Mouse (Mus musculus): ENCODE measurements at regions not wholly inside any gene's neighbourhood (a gene's known extent, or its start where the extent isn't known, plus 50 kb on each side); places are given as distances from the start of the nearest gene placed in this dataset.

DNA sequence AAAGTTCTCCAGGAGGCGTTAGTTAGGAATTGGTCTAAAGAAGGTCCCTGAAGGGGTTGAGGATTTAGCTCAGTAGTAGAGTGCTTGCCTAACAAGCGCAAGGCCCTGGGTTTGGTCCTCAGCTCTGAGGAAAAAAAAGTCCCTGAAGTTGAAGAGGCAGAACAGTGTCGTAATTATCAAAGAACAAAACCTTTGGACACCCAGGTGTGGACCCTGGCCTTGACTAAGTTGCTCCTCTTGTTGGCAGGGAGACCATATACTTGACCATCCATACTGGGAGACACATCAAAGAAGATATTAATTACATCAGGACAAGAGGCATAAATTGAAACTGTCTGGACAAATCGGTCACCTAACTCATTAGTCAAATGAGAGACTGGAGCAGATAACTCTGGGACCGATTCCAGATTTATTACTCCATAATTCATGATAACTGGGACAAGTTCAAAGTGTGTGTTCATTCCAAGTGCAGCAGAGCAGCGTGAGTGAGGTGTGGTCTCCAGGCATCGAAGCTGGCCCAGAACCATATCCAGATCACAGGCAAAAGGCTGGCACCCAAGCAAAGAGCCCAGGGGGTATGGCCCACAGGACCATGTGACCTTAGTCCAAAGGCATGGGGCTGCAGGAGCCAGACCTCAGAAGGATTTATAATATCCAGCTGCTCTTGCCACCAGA, 652.9 kb upstream of the Gm19410 start:
- Histone ChIP-seq H3K27me3 (ENCODE audit: control insufficient read depth, insufficient read depth, low read length) (no peaks in the 10 kb centered on the region), H3K4me2 (replicated peaks; ENCODE audit: low read depth, low read length) (no peak overlapping the region), H3K36me3 (ENCODE audit: control insufficient read depth, insufficient read depth, low read length) (no peaks in the 10 kb centered on the region), H3K4me3 (ENCODE audit: low read length) (no peak overlapping the region), H3K9me3 (ENCODE audit: control insufficient read depth, low read length) (no peaks in the 10 kb centered on the region), H3K9ac (ENCODE audit: low read depth, low read length) (no peak overlapping the region), H3K27ac (ENCODE audit: low read depth, low read length) (no peak overlapping the region), H3K4me1 (ENCODE audit: control insufficient read depth, insufficient read depth, low read length) (no peaks in the 10 kb centered on the region)
- 57% methylated on average over 7 of the region's 7 CpGs for WGBS
- no peak for ATAC-seq (ENCODE audit: low FRiP score, low TSS enrichment)

- Histone ChIP-seq H3K4me3 (ENCODE audit: low read length) (no peak overlapping the region), H3K4me2 (replicated peaks; ENCODE audit: low read depth, low read length) (no peak overlapping the region), H3K27me3 (ENCODE audit: control insufficient read depth, insufficient read depth, low read length) (no peaks in the 10 kb centered on the region), H3K36me3 (ENCODE audit: control insufficient read depth, insufficient read depth, low read length) (no peaks in the 10 kb centered on the region), H3K4me1 (ENCODE audit: control insufficient read depth, insufficient read depth, low read length) (no peaks in the 10 kb centered on the region), H3K9me3 (ENCODE audit: control insufficient read depth, low read length) (no peaks in the 10 kb centered on the region), H3K9ac (ENCODE audit: low read depth, low read length) (no peak overlapping the region), H3K27ac (ENCODE audit: low read depth, low read length) (no peak overlapping the region)
- no peak for ATAC-seq (ENCODE audit: low FRiP score, low TSS enrichment)
- 75% methylated on average over 10 of the region's 10 CpGs for WGBS
These were observed 651.6 kb upstream of the Gm19410 start for GRCm38 (mm10) chr8:35114031-35114430.

- Histone ChIP-seq H3K27me3 (ENCODE audit: control insufficient read depth, insufficient read depth, low read length) (no peaks in the 10 kb centered on the region), H3K9ac (ENCODE audit: low read depth, low read length) (no peak overlapping the region), H3K4me2 (replicated peaks; ENCODE audit: low read depth, low read length) (no peak overlapping the region), H3K36me3 (ENCODE audit: control insufficient read depth, insufficient read depth, low read length) (no peaks in the 10 kb centered on the region), H3K4me3 (ENCODE audit: low read length) (no peak overlapping the region), H3K4me1 (ENCODE audit: control insufficient read depth, insufficient read depth, low read length) (no peaks in the 10 kb centered on the region), H3K9me3 (ENCODE audit: control insufficient read depth, low read length) (no peaks in the 10 kb centered on the region), H3K27ac (ENCODE audit: low read depth, low read length) (no peak overlapping the region)
- ATAC-seq (ENCODE audit: low FRiP score, low TSS enrichment) = no peak
- WGBS = 67% methylated on average over 5 of the region's 5 CpGs
These were observed 645.0 kb upstream of the Gm19410 start for GRCm38 (mm10) chr8:35120612-35121011.

DNA sequence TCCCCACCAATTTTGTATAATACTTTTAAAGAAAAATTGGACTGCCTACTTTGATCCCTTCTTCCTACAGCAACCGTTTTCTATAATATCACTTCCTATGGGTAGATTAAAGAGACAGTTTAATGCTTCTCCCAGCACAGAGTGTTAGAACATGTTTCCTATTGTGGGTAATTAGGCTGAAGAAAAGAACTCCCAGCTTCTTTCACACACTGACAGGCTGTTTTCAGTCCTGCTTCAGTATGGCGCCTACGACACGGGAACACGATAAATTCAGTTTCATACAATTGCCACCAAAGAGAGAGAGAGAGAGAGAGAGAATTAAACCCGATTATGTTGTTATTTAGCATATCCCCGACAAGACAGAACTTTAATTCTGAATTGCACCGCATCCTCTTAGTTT, 644.5 kb upstream of the Gm19410 start:
- no peaks in the 10 kb centered on the region for H3K27me3 ChIP-seq (ENCODE audit: control insufficient read depth, insufficient read depth, low read length)
- no peak overlapping the region for H3K4me3 ChIP-seq (ENCODE audit: low read length)
- no peak overlapping the region for H3K9ac ChIP-seq (ENCODE audit: low read depth, low read length)
- no peaks in the 10 kb centered on the region for H3K36me3 ChIP-seq (ENCODE audit: control insufficient read depth, insufficient read depth, low read length)
- H3K4me2 ChIP-seq (replicated peaks; ENCODE audit: low read depth, low read length) = no peak overlapping the region
- no peaks in the 10 kb centered on the region for H3K9me3 ChIP-seq (ENCODE audit: control insufficient read depth, low read length)
- WGBS = 92% methylated on average over 8 of the region's 8 CpGs
- H3K4me1 ChIP-seq (ENCODE audit: control insufficient read depth, insufficient read depth, low read length) = no peaks in the 10 kb centered on the region
- no peak for ATAC-seq (ENCODE audit: low FRiP score, low TSS enrichment)
- no peak overlapping the region for H3K27ac ChIP-seq (ENCODE audit: low read depth, low read length)

DNA sequence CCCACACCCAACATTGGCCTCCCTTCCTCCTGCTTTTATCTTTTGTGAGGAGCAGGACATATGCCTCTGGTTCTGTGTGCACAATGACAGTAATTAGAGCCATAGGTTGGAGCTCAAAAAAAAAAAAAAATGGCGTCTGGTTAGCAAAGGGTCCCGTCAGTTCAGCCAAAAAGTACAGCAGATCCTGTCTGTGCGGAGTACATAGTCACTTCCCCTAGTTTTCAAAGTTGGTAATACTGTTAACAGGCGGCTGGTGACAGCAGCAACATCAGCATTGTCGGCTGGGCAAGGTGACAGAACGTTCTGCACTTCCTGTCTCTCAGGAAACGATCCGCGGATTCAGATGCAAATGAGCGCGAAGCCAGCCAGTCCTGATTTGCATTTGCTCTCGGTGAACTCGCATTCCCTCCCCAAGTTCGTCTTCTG, 642.4 kb upstream of the Gm19410 start:
- no peak overlapping the region for H3K27ac ChIP-seq (ENCODE audit: low read depth, low read length)
- H3K27me3 ChIP-seq (ENCODE audit: control insufficient read depth, insufficient read depth, low read length) = no peaks in the 10 kb centered on the region
- peak overlapping the region; percentile 45 for H3K4me2 ChIP-seq (replicated peaks; ENCODE audit: low read depth, low read length)
- no peak for ATAC-seq (ENCODE audit: low FRiP score, low TSS enrichment)
- WGBS = 2% methylated on average over 14 of the region's 14 CpGs
- H3K4me3 ChIP-seq (ENCODE audit: low read length) = peak overlapping the region; percentile 24
- H3K9ac ChIP-seq (ENCODE audit: low read depth, low read length) = no peak overlapping the region
- no peaks in the 10 kb centered on the region for H3K9me3 ChIP-seq (ENCODE audit: control insufficient read depth, low read length)
- H3K36me3 ChIP-seq (ENCODE audit: control insufficient read depth, insufficient read depth, low read length) = no peaks in the 10 kb centered on the region
- H3K4me1 ChIP-seq (ENCODE audit: control insufficient read depth, insufficient read depth, low read length) = no peaks in the 10 kb centered on the region

GRCm38 (mm10) chr8:35125179-35125578, 640.4 kb upstream of the Gm19410 start:
- Histone ChIP-seq H3K27me3 (ENCODE audit: control insufficient read depth, insufficient read depth, low read length) (no peaks in the 10 kb centered on the region), H3K27ac (ENCODE audit: low read depth, low read length) (no peak overlapping the region), H3K4me1 (ENCODE audit: control insufficient read depth, insufficient read depth, low read length) (no peaks in the 10 kb centered on the region), H3K9ac (ENCODE audit: low read depth, low read length) (no peak overlapping the region), H3K4me3 (ENCODE audit: low read length) (no peak overlapping the region), H3K4me2 (replicated peaks; ENCODE audit: low read depth, low read length) (no peak overlapping the region), H3K36me3 (ENCODE audit: control insufficient read depth, insufficient read depth, low read length) (no peaks in the 10 kb centered on the region), H3K9me3 (ENCODE audit: control insufficient read depth, low read length) (no peaks in the 10 kb centered on the region)
- no peak for ATAC-seq (ENCODE audit: low FRiP score, low TSS enrichment)
- 82% methylated on average over 3 of the region's 3 CpGs for WGBS

- H3K9me3 ChIP-seq (ENCODE audit: control insufficient read depth, low read length) = no peaks in the 10 kb centered on the region
- ATAC-seq (ENCODE audit: low FRiP score, low TSS enrichment) = no peak
- no peak overlapping the region for H3K4me3 ChIP-seq (ENCODE audit: low read length)
- no peak overlapping the region for H3K9ac ChIP-seq (ENCODE audit: low read depth, low read length)
- no peaks in the 10 kb centered on the region for H3K36me3 ChIP-seq (ENCODE audit: control insufficient read depth, insufficient read depth, low read length)
- no peaks in the 10 kb centered on the region for H3K27me3 ChIP-seq (ENCODE audit: control insufficient read depth, insufficient read depth, low read length)
- no peak overlapping the region for H3K4me2 ChIP-seq (replicated peaks; ENCODE audit: low read depth, low read length)
- H3K27ac ChIP-seq (ENCODE audit: low read depth, low read length) = no peak overlapping the region
- no peaks in the 10 kb centered on the region for H3K4me1 ChIP-seq (ENCODE audit: control insufficient read depth, insufficient read depth, low read length)
- WGBS = 83% methylated on average over 1 of the region's 1 CpGs
These were observed 633.3 kb upstream of the Gm19410 start for GRCm38 (mm10) chr8:35132281-35132680.

DNA sequence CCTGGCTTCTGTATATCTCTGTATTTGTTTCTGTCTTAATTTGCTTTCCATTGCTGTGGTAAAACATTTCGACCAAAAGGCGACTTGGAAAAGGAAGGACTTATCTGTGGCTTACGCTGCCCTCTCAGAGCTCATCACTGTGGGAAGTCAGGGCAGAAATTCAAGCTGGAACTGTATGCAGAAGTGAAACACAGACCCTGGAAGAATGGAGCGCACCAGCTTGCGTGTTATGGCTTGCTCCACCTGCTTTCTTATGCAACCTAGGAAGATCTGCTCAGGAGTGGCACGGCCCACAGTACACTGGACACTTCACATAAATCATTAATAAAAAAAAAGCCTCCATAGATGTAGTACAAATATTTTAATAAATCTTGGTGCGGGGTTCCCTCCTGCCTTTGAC, 630.0 kb upstream of the Gm19410 start:
- Histone ChIP-seq H3K9ac (ENCODE audit: low read depth, low read length) (no peak overlapping the region), H3K27me3 (ENCODE audit: control insufficient read depth, insufficient read depth, low read length) (no peaks in the 10 kb centered on the region), H3K36me3 (ENCODE audit: control insufficient read depth, insufficient read depth, low read length) (no peaks in the 10 kb centered on the region), H3K9me3 (ENCODE audit: control insufficient read depth, low read length) (no peaks in the 10 kb centered on the region), H3K27ac (ENCODE audit: low read depth, low read length) (no peak overlapping the region), H3K4me2 (replicated peaks; ENCODE audit: low read depth, low read length) (no peak overlapping the region), H3K4me3 (ENCODE audit: low read length) (no peak overlapping the region), H3K4me1 (ENCODE audit: control insufficient read depth, insufficient read depth, low read length) (no peaks in the 10 kb centered on the region)
- ATAC-seq (ENCODE audit: low FRiP score, low TSS enrichment) = no peak
- 90% methylated on average over 7 of the region's 7 CpGs for WGBS

- H3K36me3 ChIP-seq (ENCODE audit: control insufficient read depth, insufficient read depth, low read length) = no peaks in the 10 kb centered on the region
- no peak overlapping the region for H3K9ac ChIP-seq (ENCODE audit: low read depth, low read length)
- no peak overlapping the region for H3K27ac ChIP-seq (ENCODE audit: low read depth, low read length)
- no peaks in the 10 kb centered on the region for H3K4me1 ChIP-seq (ENCODE audit: control insufficient read depth, insufficient read depth, low read length)
- no peak overlapping the region for H3K4me3 ChIP-seq (ENCODE audit: low read length)
- H3K9me3 ChIP-seq (ENCODE audit: control insufficient read depth, low read length) = no peaks in the 10 kb centered on the region
- H3K4me2 ChIP-seq (replicated peaks; ENCODE audit: low read depth, low read length) = no peak overlapping the region
- 95% methylated on average over 3 of the region's 3 CpGs for WGBS
- ATAC-seq (ENCODE audit: low FRiP score, low TSS enrichment) = no peak
- H3K27me3 ChIP-seq (ENCODE audit: control insufficient read depth, insufficient read depth, low read length) = no peaks in the 10 kb centered on the region
These were observed 628.9 kb upstream of the Gm19410 start for GRCm38 (mm10) chr8:35136643-35137042.

Data from kidney, embryonic 14.5 days (tissue).